Mouse (Mus musculus): ENCODE results near the gene Cyp4x1. TPM values are rescaled to one million over a fixed set of nuclear protein-coding genes. Genes with fewer than 3 reads are reported as not detected.
"Not testable (repeated sequence)": the region's sequence is repeated elsewhere in the genome, so short reads cannot be mapped to it uniquely, and the experiment has no call there.

Gene Cyp4x1
- polyA plus RNA-seq (2014; fragmentation: Nextera tagmentation; extraction: Ambion mirVana), result 10.2 and 11.5 TPM in 2 replicates

DNA sequence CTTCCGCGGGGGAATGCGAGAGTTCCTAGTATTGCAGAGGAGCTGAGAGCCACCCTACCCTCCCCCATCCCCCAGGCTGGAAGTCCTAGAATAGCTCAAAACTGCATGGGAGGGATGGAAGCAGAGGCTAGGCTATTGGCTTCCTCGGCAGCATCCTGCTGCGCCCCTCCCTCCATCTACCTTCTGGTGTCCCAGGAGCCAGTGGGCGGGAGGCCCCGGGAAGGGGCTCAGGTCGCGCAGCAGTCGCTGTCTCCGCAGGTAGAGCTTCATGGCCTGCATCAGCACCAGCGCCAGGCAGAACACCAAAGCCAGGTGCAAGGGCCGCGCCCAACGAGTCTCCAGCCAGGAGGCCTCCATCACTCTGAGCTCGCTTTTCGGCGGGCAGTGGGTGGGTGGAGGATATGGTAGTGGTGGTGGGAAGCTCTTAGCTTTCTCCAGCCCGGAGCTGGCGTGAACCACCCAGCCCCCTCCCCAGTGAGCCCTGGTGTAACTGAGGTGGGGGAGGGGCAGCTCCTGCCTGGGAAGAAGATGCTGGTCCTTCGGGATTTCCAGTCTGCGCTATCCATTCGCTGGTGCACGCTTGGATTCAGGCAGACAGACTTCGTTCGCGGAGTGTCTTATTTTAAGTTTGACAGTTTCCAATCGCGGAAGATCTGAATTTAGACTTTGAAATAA lies at the start of gene Cyp4x1:
Gene Cyp4x1, minus strand, starts transcription at position 661 of the 675 bp plus-strand sequence.
- Histone ChIP-seq H3K9me3 (ENCODE audit: control insufficient read depth, low read length) (no peaks in the 10 kb centered on the region), H3K27ac (peak within 1 kb of the TSS; percentile 84), H3K4me1 (replicated peaks; ENCODE audit: control insufficient read depth, insufficient read depth, low read length) (0 out of 2 replicates have a peak, but pooled peaks cover 4% of the 10 kb centered on the region), H3K36me3 (replicated peaks; ENCODE audit: control insufficient read depth, insufficient read depth) (no peaks in the 10 kb centered on the region), H3K27me3 (ENCODE audit: control insufficient read depth, insufficient read depth, low read length) (no peaks in the 10 kb centered on the region), H3K4me2 (replicated peaks) (peak within 1 kb of the TSS; percentile 75), H3K4me3 (replicated peaks; ENCODE audit: low read length) (peak within 1 kb of the TSS; percentile 53), H3K9ac (peak within 1 kb of the TSS; percentile 80)
- DNase-seq (ENCODE audit: low spot score), result peak; percentile 74
- WGBS, result 1% methylated on average over 28 of the region's 29 CpGs
- peak; percentile 91 for ATAC-seq (ENCODE audit: low FRiP score)

DNA sequence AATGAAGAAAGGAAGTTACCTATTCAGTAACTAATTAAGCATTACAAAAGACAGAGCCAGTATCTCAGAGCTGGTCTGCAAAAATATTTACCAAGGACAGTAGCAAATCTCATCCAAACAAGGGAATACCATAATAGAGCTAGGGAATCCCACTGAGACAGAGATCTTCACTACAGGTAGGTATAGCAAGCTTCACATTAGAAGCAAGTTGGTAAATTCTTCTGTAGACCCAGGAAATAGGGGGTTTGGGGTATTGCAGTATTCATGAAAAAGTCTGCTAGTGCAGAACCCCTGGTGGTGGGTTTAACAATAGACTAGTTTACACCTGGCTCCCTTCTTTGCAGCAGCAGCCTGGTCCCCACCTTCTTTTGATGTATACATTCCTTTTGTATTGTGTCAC lies 42.1 kb upstream of the Cyp4x1 start:
- not testable (repeated sequence) for H3K4me1 ChIP-seq (replicated peaks; ENCODE audit: control insufficient read depth, insufficient read depth, low read length); H3K27me3 ChIP-seq (ENCODE audit: control insufficient read depth, insufficient read depth, low read length); H3K36me3 ChIP-seq (replicated peaks; ENCODE audit: control insufficient read depth, insufficient read depth); H3K9ac ChIP-seq; ATAC-seq (ENCODE audit: low FRiP score); H3K4me3 ChIP-seq (replicated peaks; ENCODE audit: low read length); H3K9me3 ChIP-seq (ENCODE audit: control insufficient read depth, low read length); DNase-seq (ENCODE audit: low spot score); H3K27ac ChIP-seq; H3K4me2 ChIP-seq (replicated peaks)

DNA sequence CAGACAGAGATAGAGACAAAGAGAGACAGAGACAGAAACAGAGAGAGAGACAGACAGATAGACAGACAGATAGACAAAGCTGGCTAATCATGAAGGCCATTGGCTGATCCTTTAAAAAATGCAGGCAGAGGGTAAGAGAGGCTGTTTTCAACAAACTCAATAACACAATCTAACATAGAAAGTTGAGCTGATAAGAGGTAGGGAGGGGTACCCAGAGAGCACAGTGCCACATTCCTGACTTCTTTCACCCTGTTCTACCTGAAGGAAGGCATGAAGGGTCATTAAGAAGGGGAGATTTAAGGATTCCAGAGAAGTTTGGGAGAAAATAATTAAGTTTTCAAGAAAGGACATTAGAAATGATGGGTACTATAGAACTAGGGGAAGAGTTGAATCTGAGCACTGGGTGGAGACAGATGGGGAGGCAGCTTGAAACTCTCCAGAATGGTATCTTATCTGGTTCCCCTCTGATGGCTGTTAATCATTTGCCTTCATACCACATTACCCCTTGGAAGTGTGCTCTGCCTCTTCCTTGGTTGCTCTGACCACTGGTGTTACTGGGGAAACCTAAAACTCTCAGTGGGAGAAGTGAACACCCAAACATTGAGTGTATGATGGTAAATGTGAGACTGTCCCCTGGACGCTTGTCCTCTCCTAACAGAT lies 40.7 kb upstream of the Cyp4x1 start:
- Histone ChIP-seq H3K4me1 (replicated peaks; ENCODE audit: control insufficient read depth, insufficient read depth, low read length) (no peaks in the 10 kb centered on the region), H3K9me3 (ENCODE audit: control insufficient read depth, low read length) (no peaks in the 10 kb centered on the region), H3K27me3 (ENCODE audit: control insufficient read depth, insufficient read depth, low read length) (no peaks in the 10 kb centered on the region), H3K4me3 (replicated peaks; ENCODE audit: low read length) (no peak overlapping the region), H3K27ac (no peak overlapping the region), H3K36me3 (replicated peaks; ENCODE audit: control insufficient read depth, insufficient read depth) (no peaks in the 10 kb centered on the region), H3K9ac (no peak overlapping the region), H3K4me2 (replicated peaks) (no peak overlapping the region)
- ATAC-seq (ENCODE audit: low FRiP score) (no peak), DNase-seq (ENCODE audit: low spot score) (no peak)
- 88% methylated on average over 1 of the region's 1 CpGs for WGBS

DNA sequence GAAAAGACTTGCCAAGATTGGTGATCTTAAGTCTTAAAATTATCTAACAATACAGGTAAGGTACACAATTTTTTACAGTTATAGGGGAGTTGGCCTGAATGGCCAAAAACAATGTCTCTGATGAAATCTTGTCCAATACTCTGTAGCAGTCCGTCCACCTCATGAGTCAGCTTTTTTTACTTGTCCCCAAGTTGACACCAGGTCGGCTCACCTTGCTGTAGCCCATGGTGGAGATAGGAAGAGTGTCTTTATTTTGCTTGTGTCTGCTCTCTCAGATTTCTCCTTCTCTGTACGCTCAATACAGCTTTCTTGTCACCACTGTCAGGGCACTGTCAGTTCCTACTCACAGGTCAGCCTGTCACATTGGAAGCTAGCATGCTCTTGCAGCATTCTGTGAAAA lies 24.9 kb upstream of the Cyp4x1 start:
- not testable (repeated sequence) for H3K9ac ChIP-seq; ATAC-seq (ENCODE audit: low FRiP score)
- 82% methylated on average over 3 of the region's 3 CpGs for WGBS

DNA sequence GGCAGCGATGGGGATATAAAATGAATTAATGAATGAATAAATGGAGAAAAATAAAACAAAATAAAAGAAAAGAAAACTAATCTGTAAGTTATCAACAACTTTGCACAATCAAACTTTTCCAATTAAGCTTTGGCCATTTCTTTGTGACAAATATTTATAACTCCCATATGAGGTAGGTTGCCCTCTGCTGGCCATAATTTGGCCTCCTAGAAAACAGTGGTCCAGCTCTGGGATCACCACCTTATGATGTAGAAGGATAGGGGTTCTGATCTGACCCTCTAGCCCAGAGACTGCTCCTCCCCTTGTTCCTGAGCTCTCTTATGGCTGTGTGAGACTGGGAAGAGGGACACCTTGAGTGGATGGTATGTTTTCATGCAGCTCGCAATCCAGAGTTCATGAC lies 20.6 kb upstream of the Cyp4x1 start:
- no peak for ATAC-seq (ENCODE audit: low FRiP score)
- Histone ChIP-seq H3K27ac (no peak overlapping the region), H3K9ac (no peak overlapping the region), H3K4me2 (replicated peaks) (no peak overlapping the region), H3K4me3 (replicated peaks; ENCODE audit: low read length) (no peak overlapping the region), H3K27me3 (ENCODE audit: control insufficient read depth, insufficient read depth, low read length) (no peaks in the 10 kb centered on the region), H3K4me1 (replicated peaks; ENCODE audit: control insufficient read depth, insufficient read depth, low read length) (no peaks in the 10 kb centered on the region), H3K36me3 (replicated peaks; ENCODE audit: control insufficient read depth, insufficient read depth) (no peaks in the 10 kb centered on the region), H3K9me3 (ENCODE audit: control insufficient read depth, low read length) (no peaks in the 10 kb centered on the region)
- DNase-seq (ENCODE audit: low spot score), result no peak
- WGBS, result 95% methylated on average over 2 of the region's 2 CpGs

More for the DNA sequence above, 24.9 kb upstream of the Cyp4x1 start:
- not testable (repeated sequence) for H3K4me1 ChIP-seq (replicated peaks; ENCODE audit: control insufficient read depth, insufficient read depth, low read length); H3K36me3 ChIP-seq (replicated peaks; ENCODE audit: control insufficient read depth, insufficient read depth); H3K27ac ChIP-seq; H3K9me3 ChIP-seq (ENCODE audit: control insufficient read depth, low read length); DNase-seq (ENCODE audit: low spot score); H3K4me2 ChIP-seq (replicated peaks); H3K4me3 ChIP-seq (replicated peaks; ENCODE audit: low read length); H3K27me3 ChIP-seq (ENCODE audit: control insufficient read depth, insufficient read depth, low read length)

GRCm38 (mm10) chr4:115134296-115134630 lies 182 bp upstream of the Cyp4x1 start:
- no peaks in the 10 kb centered on the region for H3K27me3 ChIP-seq (ENCODE audit: control insufficient read depth, insufficient read depth, low read length)
- H3K9ac ChIP-seq, result peak overlapping the region; percentile 80
- 0 out of 2 replicates have a peak, but pooled peaks cover 4% of the 10 kb centered on the region for H3K4me1 ChIP-seq (replicated peaks; ENCODE audit: control insufficient read depth, insufficient read depth, low read length)
- 12% methylated on average over 7 of the region's 7 CpGs for WGBS
- ATAC-seq (ENCODE audit: low FRiP score), result peak; percentile 59; the same call in 1 of the 2 replicates
- H3K4me2 ChIP-seq (replicated peaks), result peak overlapping the region; percentile 75
- H3K27ac ChIP-seq, result peak overlapping the region; percentile 84
- peak; percentile 25 for DNase-seq (ENCODE audit: low spot score)
- no peaks in the 10 kb centered on the region for H3K36me3 ChIP-seq (replicated peaks; ENCODE audit: control insufficient read depth, insufficient read depth)
- no peaks in the 10 kb centered on the region for H3K9me3 ChIP-seq (ENCODE audit: control insufficient read depth, low read length)
- H3K4me3 ChIP-seq (replicated peaks; ENCODE audit: low read length), result peak overlapping the region; percentile 53

DNA sequence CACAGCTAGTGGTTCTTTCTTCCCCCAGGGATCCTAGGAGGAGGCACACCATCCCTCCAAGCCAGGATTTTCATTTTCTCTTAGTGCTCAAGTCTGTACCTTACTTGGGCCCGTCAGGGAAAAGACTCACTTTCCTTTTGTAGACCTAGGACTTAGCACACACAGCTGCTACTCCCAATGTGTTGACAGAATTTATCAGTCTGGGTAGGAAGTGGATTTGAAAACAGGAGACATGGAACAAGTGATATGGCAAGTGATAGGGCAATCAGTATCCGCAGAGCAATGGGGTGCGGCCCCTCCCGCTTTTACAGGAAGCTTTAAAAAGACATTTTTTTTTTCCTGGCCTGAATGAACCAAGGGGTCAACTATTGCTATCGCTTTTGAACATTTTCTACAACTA lies 996 bp downstream of the Cyp4x1 start:
- Histone ChIP-seq H3K27ac (peak overlapping the region; percentile 84), H3K9me3 (ENCODE audit: control insufficient read depth, low read length) (no peaks in the 10 kb centered on the region), H3K4me1 (replicated peaks; ENCODE audit: control insufficient read depth, insufficient read depth, low read length) (0 out of 2 replicates have a peak, but pooled peaks cover 4% of the 10 kb centered on the region), H3K27me3 (ENCODE audit: control insufficient read depth, insufficient read depth, low read length) (no peaks in the 10 kb centered on the region), H3K9ac (peak overlapping the region; percentile 80), H3K4me3 (replicated peaks; ENCODE audit: low read length) (peak overlapping the region; percentile 53), H3K4me2 (replicated peaks) (peak overlapping the region; percentile 75), H3K36me3 (replicated peaks; ENCODE audit: control insufficient read depth, insufficient read depth) (no peaks in the 10 kb centered on the region)
- WGBS, result 9% methylated on average over 5 of the region's 5 CpGs
- ATAC-seq (ENCODE audit: low FRiP score), result no peak
- peak; percentile 30 for DNase-seq (ENCODE audit: low spot score)

DNA sequence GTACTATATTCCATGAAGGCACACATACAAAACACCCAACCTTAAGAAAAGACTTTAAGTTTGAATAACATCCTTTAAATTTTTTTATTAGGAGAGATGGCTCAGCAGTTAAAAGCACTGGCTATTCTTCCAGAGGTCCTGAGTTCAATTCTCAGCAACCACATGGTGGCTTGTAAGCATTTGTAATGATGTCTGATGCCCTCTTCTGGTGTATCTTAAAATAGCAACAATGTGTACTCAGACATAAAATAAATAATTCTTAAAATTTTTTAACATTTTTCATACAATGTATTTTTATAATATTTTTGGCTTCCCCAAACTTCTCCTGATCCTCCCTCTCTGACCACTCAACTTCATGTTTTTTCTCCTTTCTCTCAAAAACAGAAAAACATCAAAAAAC lies 9.4 kb downstream of the Cyp4x1 start:
- DNase-seq (ENCODE audit: low spot score), result no peak
- Histone ChIP-seq H3K27me3 (ENCODE audit: control insufficient read depth, insufficient read depth, low read length) (no peaks in the 10 kb centered on the region), H3K36me3 (replicated peaks; ENCODE audit: control insufficient read depth, insufficient read depth) (no peaks in the 10 kb centered on the region), H3K4me2 (replicated peaks) (no peak overlapping the region), H3K9ac (no peak overlapping the region), H3K9me3 (ENCODE audit: control insufficient read depth, low read length) (no peaks in the 10 kb centered on the region), H3K4me3 (replicated peaks; ENCODE audit: low read length) (no peak overlapping the region), H3K27ac (no peak overlapping the region), H3K4me1 (replicated peaks; ENCODE audit: control insufficient read depth, insufficient read depth, low read length) (no peaks in the 10 kb centered on the region)
- no peak for ATAC-seq (ENCODE audit: low FRiP score)

GRCm38 (mm10) chr4:115123507-115123906 lies 10.6 kb downstream of the Cyp4x1 start:
- no peak for ATAC-seq (ENCODE audit: low FRiP score)
- Histone ChIP-seq H3K4me3 (replicated peaks; ENCODE audit: low read length) (no peak overlapping the region), H3K4me1 (replicated peaks; ENCODE audit: control insufficient read depth, insufficient read depth, low read length) (no peaks in the 10 kb centered on the region), H3K4me2 (replicated peaks) (no peak overlapping the region), H3K9me3 (ENCODE audit: control insufficient read depth, low read length) (no peaks in the 10 kb centered on the region), H3K9ac (no peak overlapping the region), H3K27ac (no peak overlapping the region), H3K27me3 (ENCODE audit: control insufficient read depth, insufficient read depth, low read length) (no peaks in the 10 kb centered on the region), H3K36me3 (replicated peaks; ENCODE audit: control insufficient read depth, insufficient read depth) (no peaks in the 10 kb centered on the region)
- no peak for DNase-seq (ENCODE audit: low spot score)
- WGBS, result 58% methylated on average over 2 of the region's 2 CpGs
